Mouse (Mus musculus) olfactory bulb, adult 2 months (tissue): ENCODE measurements around the gene Rasl12. TPM values are rescaled to one million over a fixed set of nuclear protein-coding genes. Genes with fewer than 3 reads are reported as not detected.

ENCODE experiments used
- H3K27ac ChIP-seq: fragments of 200-500 bp; 2 replicates; pipeline ENCODE4 v1.5.1; 2012; ENCODE audit warnings: low read depth, low read length; ENCODE audit not compliant: insufficient read depth
- H3K4me1 ChIP-seq: fragments of 200-500 bp; 2 replicates; pipeline ENCODE4 v1.6.1; 2012; ENCODE audit warnings: low read length; ENCODE audit not compliant: control insufficient read depth, insufficient read depth
- H3K4me3 ChIP-seq: fragments of 200-500 bp; 2 replicates; pipeline ENCODE4 v1.5.1; 2012; ENCODE audit warnings: mild to moderate bottlenecking, low read depth, low read length, moderate library complexity; ENCODE audit not compliant: insufficient read depth
- CTCF ChIP-seq: fragments of 200-500 bp; IDR thresholded peaks from 2 replicates; pipeline ENCODE4 v1.5.1; 2012; ENCODE audit warnings: low read depth, mild to moderate bottlenecking, low read length, moderate library complexity; ENCODE audit not compliant: insufficient read depth
- POLR2A ChIP-seq: fragments of 200-500 bp; IDR thresholded peaks from 2 replicates; pipeline ENCODE4 v1.6.1; 2012; ENCODE audit warnings: mild to moderate bottlenecking, low read depth, low read length, moderate library complexity; ENCODE audit not compliant: insufficient read depth
- WGBS: fragments of 180-500 bp; shearing (Covaris S2); methylation state at CpG from one replicate; pipeline ENCODE4 v1.1.7; 2018; 5-methylcytosine and 5-hydroxymethylcytosine counted together
- polyA plus RNA-seq: library from polyadenylated mRNA; stranded (reverse); fragments of >200 nt; gene quantifications from 2 replicates; pipeline ENCODE4 v1.2.4, GENCODE M21; 2012; ENCODE audit warnings: low replicate concordance; ENCODE audit not compliant: missing spikeins, insufficient read depth, insufficient read length

The Rasl12 gene
- polyA plus RNA-seq, 1 experiment: not detected

- Histone ChIP-seq H3K4me1 (peaks cover 16% of the 10 kb centered on the region), H3K4me3 (peak overlapping the region; percentile 44), H3K27ac (no peak overlapping the region)
- TF ChIP-seq CTCF (no peak), POLR2A (no peak)
- WGBS: 18% methylated on average over 96 of the region's 96 CpGs
Observed at GRCm38 (mm10) chr9:65390752-65391612, 7.3 kb upstream of the Rasl12 start.

- peaks cover 16% of the 10 kb centered on the region for H3K4me1 ChIP-seq
- WGBS: 51% methylated on average over 8 of the region's 8 CpGs
- no peak within 1 kb of the TSS for H3K27ac ChIP-seq
- TF ChIP-seq CTCF (no peak), POLR2A (no peak)
- peak within 1 kb of the TSS; percentile 44 for H3K4me3 ChIP-seq
Observed at GRCm38 (mm10) chr9:65391613-65391964, 6.7 kb upstream of the Rasl12 start, which contains the start of gene Kbtbd13. Gene Kbtbd13, minus strand, starts transcription at chr9:65391652.

GRCm38 (mm10) chr9:65392638-65393364 is 5.5 kb upstream of the Rasl12 start:
- Histone ChIP-seq H3K4me1 (peaks cover 16% of the 10 kb centered on the region), H3K4me3 (no peak overlapping the region), H3K27ac (no peak overlapping the region)
- TF ChIP-seq POLR2A (no peak), CTCF (peak; percentile 69)
- WGBS: 30% methylated on average over 6 of the region's 6 CpGs

GRCm38 (mm10) chr9:65393606-65394005 is 4.7 kb upstream of the Rasl12 start:
- TF ChIP-seq CTCF: no peak
- no peak overlapping the region for H3K4me3 ChIP-seq
- H3K27ac ChIP-seq: no peak overlapping the region
- H3K4me1 ChIP-seq: peaks cover 22% of the 10 kb centered on the region
- WGBS: 57% methylated on average over 2 of the region's 2 CpGs

GRCm38 (mm10) chr9:65394360-65394759 is 3.9 kb upstream of the Rasl12 start:
- H3K4me1 ChIP-seq: peaks cover 22% of the 10 kb centered on the region
- H3K27ac ChIP-seq: no peak overlapping the region
- WGBS: 73% methylated on average over 2 of the region's 2 CpGs
- TF ChIP-seq CTCF (no peak), POLR2A (no peak)
- no peak overlapping the region for H3K4me3 ChIP-seq

- peaks cover 10% of the 10 kb centered on the region; the same call in 1 of the 2 replicates for H3K4me1 ChIP-seq
- WGBS: 87% methylated on average over 6 of the region's 6 CpGs
- TF ChIP-seq POLR2A (no peak), CTCF (no peak)
- H3K4me3 ChIP-seq: no peak overlapping the region
- no peak overlapping the region for H3K27ac ChIP-seq
Observed at GRCm38 (mm10) chr9:65399934-65400333, 1.6 kb downstream of the Rasl12 start.

- WGBS: 63% methylated on average over 15 of the region's 15 CpGs
- no peak overlapping the region for H3K4me3 ChIP-seq
- H3K4me1 ChIP-seq: peaks cover 12% of the 10 kb centered on the region
- no peak overlapping the region for H3K27ac ChIP-seq
- TF ChIP-seq CTCF (no peak), POLR2A (no peak)
Observed at GRCm38 (mm10) chr9:65404331-65405183, 6.3 kb downstream of the Rasl12 start.

- no peak overlapping the region for H3K27ac ChIP-seq
- TF ChIP-seq POLR2A: no peak
- no peak for TF ChIP-seq CTCF
- 69% methylated on average over 2 of the region's 2 CpGs for WGBS
- no peak overlapping the region for H3K4me3 ChIP-seq
- peaks cover 12% of the 10 kb centered on the region for H3K4me1 ChIP-seq
Observed at GRCm38 (mm10) chr9:65405184-65405449, 6.8 kb downstream of the Rasl12 start.

- 86% methylated on average over 5 of the region's 5 CpGs for WGBS
- H3K27ac ChIP-seq: no peak overlapping the region
- peaks cover 12% of the 10 kb centered on the region for H3K4me1 ChIP-seq
- no peak overlapping the region for H3K4me3 ChIP-seq
- TF ChIP-seq CTCF (no peak), POLR2A (no peak)
Observed at GRCm38 (mm10) chr9:65407327-65407726, 9.0 kb downstream of the Rasl12 start.

GRCm38 (mm10) chr9:65407861-65408260 is 9.6 kb downstream of the Rasl12 start:
- TF ChIP-seq POLR2A (no peak), CTCF (no peak)
- Histone ChIP-seq H3K4me1 (peaks cover 12% of the 10 kb centered on the region), H3K27ac (no peak overlapping the region), H3K4me3 (no peak overlapping the region)
- 69% methylated on average over 3 of the region's 3 CpGs for WGBS
